Mouse (Mus musculus): ENCODE data around the gene Cdk5r1. TPM values are rescaled to one million over a fixed set of nuclear protein-coding genes. Genes with fewer than 3 reads are reported as not detected.
"Not testable (repeated sequence)": the region's sequence is repeated elsewhere in the genome, so short reads cannot be mapped to it uniquely, and the experiment has no call there.

The Cdk5r1 gene
- polyA plus RNA-seq (2017; shearing (Covaris generic)) = under 1 TPM; 0.89 to 0.98 TPM

DNA sequence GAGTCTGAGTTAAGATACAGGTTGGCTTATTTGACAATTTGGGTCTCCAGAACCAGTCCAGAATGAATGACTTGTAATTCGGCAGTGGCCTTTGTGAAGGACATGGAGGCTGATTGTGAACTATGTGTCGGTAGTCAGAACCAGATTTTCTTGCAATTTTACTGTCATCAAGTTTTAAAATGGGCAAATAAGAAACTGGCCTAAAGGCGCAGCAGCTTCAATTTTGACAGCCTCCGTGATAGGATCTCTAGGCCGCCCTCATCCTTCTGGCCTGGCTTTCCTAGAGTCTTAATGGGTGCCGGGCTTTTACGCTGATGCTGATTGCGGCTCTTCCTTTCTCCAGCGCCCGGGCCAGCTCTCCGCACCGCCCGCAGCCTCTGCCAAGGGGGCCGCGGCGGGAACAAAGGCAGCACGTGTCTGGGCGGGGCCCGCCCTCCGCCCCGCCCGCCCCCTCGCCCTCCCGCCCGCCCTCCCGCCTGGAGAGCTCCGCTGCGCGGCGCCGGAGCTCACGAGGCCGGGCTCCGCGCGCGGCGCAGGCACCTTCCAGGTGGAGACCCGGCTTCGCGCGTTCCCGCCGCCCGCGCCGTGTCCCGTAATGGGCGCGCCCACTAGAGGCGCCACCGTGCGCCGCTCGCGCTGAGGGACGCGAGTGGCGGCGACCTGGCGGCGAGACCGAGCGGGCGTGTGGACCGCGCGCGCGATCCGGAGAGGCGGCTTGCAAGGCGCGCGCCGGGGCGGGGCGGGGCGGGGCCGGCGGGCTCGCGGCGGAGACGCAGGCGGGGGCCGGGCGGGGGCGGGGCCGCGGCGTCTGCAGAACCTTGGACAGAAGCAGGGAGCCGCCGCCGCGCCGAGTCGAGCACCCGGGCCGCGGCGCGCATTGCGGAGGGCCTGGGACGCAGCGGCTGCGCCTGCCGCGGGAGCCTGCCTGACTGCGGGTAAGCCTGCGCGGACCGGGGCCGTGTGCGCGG lies at the start of gene Cdk5r1:
Cdk5r1 (plus strand) TSS at position 802 of the 968 bp plus-strand sequence.
- ATAC-seq = peak; percentile 67

DNA sequence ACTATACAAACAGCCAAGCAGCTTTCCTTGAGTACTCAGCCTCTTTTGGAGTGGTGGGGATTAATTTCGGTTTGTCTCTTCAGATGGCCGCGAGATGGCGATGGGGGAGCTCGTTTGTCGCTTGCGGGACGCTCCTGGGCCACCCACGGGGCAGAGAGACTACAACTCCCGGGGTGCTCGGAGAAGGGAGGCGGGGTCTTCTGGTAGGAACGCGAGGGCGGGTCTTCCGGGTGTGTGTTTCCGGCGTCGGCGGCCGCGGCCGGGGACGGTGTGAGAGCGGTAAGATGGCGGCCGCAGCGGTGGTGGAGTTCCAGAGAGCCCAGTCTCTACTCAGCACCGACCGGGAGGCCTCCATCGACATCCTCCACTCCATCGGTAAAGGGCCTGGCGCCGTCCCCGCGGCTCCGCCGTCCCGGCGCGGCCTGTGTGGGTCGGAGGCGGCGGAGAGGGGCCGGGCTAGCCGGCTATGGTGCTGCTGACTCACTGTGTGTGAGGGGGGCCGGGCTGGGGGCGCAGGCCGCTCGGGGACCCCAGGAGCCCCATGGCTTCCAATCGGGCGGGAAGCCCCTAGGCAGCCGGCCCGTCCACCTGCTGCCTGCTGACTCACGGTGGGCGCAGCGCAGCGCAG lies 48.3 kb upstream of the Cdk5r1 start, which contains the start of gene Psmd11:
Psmd11 (plus strand) TSS at position 235 of the 628 bp plus-strand sequence.
- ATAC-seq = peak; percentile 99

DNA sequence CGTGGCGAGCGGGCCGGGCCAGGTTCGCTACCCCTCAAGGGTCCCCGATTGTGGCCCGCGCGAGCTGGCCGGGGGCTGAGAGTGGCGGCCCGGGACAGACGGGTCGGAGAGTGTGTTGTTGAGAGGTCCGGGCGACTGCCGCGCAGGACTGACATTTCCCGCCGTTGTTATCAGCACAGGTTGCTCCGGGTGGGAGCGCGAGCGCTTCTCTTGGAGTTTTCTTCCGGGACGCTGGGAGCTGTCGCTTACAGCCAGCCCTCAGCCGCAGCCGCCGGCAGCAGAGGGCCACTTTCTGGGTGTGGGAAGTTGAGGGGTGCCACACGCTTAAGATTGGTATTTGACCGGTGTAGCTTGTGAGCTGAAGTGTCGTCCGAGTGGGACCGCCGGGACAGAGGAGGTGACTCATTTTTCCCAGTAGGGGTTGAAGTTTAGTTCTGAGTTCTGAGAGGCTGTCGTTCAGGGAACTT lies 47.8 kb upstream of the Cdk5r1 start:
- peak; percentile 19 for ATAC-seq

- ATAC-seq = no peak
Measured at GRCm38 (mm10) chr11:80429500-80430166, 47.2 kb upstream of the Cdk5r1 start.

GRCm38 (mm10) chr11:80430366-80430910 lies 46.4 kb upstream of the Cdk5r1 start:
- no peak for ATAC-seq

GRCm38 (mm10) chr11:80446916-80447315 lies 29.9 kb upstream of the Cdk5r1 start:
- ATAC-seq = no peak

GRCm38 (mm10) chr11:80449859-80450258 lies 27.0 kb upstream of the Cdk5r1 start:
- no peak for ATAC-seq

GRCm38 (mm10) chr11:80452242-80452641 lies 24.6 kb upstream of the Cdk5r1 start:
- ATAC-seq = no peak

DNA sequence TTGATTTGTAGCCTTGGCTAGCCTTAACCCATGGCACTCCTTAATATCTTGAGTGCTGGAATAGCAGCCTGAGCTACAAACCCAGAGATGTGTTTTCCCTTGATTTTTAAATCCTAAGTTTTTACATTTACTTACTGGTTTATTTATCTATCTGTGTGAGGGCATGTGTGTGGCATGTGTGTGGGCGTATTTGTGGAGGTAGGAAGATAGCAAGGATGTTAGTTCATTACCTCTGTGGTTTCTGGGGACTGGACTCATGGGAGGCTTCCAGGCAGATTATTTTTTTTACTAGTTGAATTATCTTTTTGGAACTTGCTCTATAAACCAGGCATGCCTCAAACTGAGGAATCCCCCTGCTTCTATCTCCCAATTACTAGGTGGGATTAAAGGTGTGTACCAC lies 23.6 kb upstream of the Cdk5r1 start:
- ATAC-seq = no peak

GRCm38 (mm10) chr11:80463605-80464130 lies 13.2 kb upstream of the Cdk5r1 start:
- not testable (repeated sequence) for ATAC-seq

- no peak for ATAC-seq
Measured at GRCm38 (mm10) chr11:80471836-80472605, 4.8 kb upstream of the Cdk5r1 start.

DNA sequence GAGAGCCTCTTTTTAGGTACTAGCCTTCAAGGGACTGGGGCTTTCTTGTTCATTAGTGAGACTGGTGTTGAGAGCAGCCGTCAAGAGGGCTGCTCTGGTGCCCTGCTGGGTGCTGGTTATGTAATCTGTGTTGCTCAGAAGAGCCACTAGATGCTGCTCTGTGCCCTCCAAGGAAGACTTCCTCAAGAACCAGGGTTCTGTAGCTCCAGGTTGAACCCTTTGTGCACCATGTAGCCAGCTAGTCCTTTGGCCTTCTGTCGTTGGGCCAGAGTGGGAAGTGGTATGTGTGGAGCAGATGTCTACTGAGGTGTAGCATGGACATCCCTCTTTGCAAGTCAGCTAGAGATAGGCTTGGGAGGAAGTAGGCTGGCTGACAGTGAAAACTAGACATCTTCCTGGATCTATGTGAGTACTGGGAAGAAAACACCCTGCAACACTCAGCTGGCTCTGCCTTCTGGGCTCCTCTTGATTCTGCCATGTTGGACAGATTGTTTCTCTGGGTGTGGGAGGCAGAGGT lies 2.6 kb upstream of the Cdk5r1 start:
- no peak for ATAC-seq

DNA sequence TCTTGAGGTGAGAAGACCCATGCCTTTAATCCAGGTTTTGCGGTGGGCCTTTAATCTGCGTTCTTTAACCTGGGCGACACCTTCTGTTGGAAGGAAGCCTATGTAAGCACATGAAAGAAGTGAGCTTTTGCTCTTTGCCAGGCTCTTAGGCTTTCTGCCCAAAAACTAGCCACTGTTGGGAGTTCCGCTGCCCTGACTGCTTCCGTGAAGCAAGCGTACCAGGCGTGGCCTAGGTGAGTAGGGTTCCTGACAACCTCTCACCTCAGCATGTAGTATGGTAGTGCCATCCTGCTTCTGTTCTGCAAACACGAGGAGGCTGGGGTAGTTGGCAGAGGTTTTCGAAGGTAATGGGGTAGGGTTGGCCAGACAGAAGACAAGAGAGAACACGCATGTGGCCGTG lies 2.0 kb upstream of the Cdk5r1 start:
- no peak for ATAC-seq

- no peak for ATAC-seq
Measured at GRCm38 (mm10) chr11:80475544-80475943, 1.3 kb upstream of the Cdk5r1 start.

DNA sequence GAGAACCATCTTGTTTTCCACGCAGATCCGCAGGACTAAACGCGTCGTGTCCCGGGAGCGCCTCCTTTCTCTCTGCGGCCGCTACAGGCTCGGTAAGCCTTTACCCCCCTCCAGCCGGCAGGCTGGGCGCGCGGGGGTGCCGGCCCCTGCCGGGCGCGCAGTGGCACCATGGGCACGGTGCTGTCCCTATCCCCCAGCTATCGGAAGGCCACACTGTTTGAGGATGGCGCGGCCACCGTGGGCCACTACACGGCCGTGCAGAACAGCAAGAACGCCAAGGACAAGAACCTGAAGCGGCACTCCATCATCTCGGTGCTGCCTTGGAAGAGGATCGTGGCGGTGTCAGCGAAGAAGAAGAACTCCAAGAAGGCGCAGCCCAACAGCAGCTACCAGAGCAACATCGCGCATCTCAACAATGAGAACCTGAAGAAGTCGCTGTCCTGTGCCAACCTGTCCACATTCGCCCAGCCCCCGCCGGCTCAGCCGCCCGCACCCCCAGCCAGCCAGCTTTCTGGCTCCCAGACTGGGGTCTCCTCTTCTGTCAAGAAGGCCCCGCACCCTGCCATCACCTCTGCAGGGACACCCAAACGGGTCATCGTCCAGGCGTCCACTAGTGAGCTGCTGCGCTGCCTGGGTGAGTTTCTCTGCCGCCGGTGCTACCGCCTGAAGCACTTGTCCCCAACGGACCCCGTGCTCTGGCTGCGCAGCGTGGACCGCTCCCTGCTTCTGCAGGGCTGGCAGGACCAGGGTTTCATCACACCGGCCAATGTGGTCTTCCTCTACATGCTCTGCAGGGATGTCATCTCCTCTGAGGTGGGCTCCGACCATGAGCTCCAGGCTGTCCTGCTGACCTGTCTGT lies 747 bp downstream of the Cdk5r1 start:
- ATAC-seq = no peak

GRCm38 (mm10) chr11:80478694-80479412 lies 2.0 kb downstream of the Cdk5r1 start:
- no peak for ATAC-seq

GRCm38 (mm10) chr11:80479425-80479824 lies 2.6 kb downstream of the Cdk5r1 start:
- no peak for ATAC-seq

GRCm38 (mm10) chr11:80479906-80480866 lies 3.4 kb downstream of the Cdk5r1 start:
- no peak for ATAC-seq
